Mouse (Mus musculus) layer of hippocampus, adult 9-10 months (tissue): ENCODE measurements around the gene Adcy6.

ENCODE experiments used
- DNase-seq: peaks from one replicate; pipeline ENCODE4 v3.0.0; 2022; ENCODE audit warnings: low spot score

Gene Adcy6

DNA sequence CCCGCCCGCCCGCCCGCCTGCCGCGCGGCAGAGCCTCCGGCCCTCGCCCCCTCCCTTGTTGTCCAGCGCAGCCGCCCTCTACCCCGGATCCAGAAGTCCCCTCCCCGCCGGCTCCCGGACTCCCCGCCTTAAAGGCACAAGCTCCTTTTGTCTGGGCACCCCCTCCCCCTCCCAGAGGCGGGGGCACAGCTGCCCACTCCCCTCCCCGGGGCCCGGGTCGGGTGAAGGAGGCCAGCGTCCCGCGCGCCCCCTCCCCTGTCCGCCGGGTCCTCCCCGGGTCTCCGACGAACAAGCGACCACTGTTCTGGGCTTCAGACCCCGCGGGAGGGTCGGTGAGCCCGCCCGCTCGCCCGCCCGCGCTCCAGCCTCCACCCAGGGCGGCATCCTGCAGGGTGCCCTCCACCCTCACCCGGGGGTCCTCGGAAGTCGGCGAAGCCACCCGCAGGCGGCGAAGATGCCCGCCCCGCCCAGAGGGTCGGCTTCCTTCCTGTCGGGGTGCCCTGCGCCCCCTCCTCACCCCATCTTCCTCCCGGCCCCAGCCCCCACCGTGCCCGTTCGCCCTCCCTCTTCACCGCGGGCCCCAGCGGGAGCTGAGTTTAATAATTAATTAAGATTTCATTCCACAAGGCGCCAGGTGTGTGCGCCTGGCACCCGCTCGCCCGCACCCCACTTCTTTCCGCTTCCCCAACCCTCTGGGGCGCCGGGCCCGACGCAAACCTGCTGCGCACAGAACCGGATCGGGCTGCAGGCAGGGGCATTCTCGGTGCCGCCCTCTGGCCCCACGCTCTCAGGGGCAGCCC, at the start of gene Adcy6:
Adcy6 (minus strand) TSS at position 746 of the 800 bp plus-strand sequence.
- DNase-seq = no peak

DNA sequence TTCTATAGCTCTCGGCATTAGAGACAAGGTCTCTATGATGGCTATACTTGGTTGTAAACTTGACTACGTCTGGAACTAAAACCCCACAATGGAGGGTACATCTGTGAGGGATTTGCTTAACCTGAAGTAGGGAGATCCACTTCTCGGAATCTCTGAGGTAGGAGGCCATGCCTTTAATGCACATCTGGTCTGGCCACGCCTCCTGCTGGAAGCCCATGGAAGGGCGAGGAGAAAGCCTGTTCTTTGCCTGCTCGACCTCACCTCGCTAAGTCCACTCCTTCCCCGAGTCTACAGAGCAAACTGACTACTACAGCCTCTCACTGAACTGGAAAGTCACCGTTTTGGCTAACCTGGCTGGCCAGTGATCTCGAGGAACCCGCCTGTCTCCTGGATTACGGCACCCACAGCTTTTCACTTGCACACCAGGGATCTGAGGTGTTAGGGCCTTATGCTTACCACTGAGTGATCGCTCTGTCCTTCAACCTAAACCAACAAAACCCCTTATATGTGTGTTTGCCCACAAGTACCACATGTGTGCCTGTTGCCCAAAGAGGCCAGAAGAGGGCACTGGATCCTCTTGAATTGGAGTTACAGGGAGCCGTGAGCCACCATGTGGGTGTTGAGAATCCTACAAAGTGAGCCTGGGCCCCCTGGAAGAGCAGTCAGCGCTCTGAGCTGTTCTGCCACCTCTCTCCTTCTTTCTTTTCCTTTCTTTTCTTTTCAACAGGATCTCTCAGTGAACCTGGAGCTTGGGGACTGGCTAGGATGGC, 47.3 kb upstream of the Adcy6 start:
- DNase-seq = no peak

DNA sequence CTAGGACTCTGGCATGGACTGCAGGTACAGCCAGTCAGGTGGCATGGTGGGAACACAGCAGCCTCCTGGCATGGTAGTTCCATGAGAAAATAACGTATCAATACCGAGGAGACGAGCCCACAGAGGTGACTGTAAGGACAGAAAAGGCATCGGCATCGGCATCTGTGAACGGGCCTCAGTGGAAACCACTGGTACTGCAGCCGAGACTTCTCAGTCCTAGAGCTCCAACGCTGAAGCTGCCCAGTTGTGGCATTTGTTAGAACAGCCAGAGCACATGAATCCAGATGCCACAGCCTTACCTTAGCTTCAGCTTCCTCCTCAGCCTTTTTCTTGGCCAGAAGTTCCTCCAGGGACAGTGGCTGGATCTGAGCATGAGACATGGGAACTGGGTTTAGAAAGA, 42.3 kb upstream of the Adcy6 start:
- no peak for DNase-seq

DNA sequence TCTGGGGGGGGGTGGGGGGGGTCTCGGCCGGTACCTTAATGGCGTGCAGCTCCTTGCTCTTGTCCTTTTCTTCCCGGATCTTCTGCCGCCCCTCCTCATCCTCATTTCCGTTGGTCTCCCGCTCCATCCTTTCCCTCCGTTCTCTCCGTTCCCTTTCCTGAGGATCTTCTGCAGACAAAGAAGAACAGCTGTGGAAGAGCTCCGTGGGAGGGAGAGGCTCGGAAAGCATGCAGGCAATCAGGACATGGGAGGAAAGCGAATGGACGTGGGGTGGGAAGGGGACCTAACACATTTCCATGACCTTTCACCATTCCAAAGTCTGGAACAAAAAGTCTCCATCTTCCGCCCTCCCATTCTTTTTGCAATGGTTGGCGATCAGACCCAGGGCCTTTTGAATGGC, 41.6 kb upstream of the Adcy6 start:
- DNase-seq = no peak

DNA sequence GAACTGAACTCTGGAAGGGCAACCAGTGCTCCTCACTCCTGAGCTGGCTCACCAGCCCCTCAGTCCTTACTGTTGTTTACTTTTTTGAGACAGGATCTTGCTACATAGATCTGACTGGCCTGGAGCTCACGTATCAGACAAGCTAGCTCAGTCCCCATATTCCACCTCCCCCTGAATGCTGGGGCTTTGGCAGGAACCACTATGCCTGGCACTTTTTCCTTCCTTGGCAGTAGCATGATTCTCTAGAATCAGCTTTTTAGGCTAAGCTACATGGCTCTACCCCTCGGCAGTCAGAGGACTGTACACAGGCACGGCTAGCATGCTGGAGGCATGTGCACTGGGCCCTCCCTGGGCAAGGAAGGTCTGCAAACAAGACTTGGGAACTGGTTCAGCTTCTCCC, 38.2 kb upstream of the Adcy6 start:
- DNase-seq = no peak

DNA sequence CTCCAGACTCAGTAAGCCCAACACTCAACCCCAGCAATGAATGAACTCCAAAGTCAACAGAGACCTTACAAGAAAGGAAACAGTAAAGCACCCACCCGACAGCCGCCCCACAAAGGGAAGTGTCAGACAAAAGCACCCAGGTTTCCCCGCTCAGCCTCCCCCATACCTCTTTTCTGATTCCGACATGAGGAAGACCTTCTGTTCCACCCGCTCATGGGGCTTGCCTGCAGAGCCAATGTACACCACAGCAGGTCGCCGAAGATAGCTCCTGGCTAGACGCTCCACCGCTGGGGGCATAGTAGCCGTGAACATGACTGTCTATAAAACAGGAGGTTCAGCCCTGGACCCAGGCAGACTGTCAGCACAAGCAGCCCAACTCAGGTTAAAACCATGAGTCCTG, 37.4 kb upstream of the Adcy6 start:
- no peak for DNase-seq

DNA sequence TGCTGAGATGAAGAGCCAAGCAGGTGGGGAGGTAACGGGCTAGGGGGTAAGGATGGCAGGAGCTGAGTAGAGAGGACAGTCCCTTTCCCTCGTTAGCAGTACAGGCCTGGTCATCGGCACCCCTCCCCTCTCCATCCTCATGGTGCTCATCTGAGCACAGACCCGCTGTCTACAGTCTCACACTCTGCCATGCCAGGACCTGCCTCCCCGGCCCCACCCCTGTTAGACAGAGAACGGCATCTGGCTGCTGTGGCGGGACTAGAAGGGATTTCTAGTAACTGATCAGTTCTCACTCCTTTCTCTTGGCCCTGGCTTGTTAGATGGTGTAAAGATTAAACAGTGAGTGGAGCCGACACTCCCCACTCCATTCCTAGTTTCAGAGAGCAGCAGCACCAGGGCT, 36.9 kb upstream of the Adcy6 start:
- DNase-seq = no peak

DNA sequence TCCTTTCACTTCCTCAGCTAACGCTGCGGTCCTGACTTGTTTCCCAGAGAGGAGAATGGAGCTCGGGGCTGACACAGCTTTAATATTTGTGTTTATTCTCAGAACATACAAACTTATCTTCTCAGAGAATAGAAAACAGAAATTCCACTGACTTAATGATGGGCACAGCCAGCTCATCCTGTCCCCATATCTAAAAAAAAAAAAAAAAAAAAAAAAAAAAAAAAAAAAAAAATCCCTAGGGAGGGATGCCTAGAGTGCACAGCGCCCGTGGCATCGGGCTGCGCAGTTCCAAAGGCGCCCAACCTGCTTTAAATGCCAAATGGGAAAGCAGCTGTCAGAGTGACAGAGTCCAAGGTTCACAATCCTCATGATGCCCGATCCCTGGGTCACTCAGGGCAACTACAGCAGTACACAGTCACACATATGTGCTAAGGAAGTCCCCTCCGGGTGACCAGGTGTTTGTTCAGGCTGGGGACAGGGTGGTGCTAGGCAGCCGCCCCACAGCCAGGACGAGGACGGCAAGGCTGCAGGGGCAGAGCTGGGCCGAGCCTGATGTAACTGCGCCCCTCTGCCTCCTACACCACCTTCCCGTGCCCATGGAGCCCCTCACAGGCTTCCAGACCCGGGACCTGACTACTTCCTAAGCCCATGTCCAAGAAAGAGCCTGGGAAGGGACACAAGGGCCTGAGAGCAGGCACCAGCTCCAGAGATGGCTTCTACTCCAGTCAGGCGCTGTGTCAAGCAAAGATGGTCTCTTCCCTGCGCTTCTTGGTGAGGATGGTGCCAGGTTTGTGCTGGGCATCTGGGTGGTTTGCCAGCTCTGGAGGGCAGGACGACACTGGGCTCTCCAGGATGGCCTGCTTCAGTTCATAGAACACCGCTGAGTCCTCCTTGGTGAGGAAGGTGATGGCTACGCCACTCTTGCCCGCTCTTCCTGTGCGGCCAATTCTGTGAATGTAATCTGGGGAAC, 35.5 kb upstream of the Adcy6 start:
- DNase-seq = no peak

DNA sequence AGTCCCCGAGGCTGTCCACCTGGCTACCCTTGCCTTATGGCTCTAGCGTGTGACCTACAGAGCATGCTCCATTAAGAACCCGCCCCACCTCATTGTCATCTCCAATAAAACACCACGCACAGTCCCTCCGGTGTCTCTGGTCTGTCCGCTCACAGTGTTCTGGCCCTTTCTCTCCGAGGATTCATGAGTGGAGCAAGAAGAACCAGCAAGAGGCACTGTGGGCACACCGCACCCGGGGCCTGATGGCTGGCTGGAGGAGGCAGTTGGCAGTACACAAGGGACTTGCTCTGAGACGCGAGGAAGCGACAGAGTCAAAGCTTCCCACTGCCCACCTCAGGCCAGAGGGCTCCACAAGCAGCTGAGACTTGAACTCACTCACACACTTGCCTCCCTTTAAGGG, 34.5 kb upstream of the Adcy6 start:
- DNase-seq = no peak

DNA sequence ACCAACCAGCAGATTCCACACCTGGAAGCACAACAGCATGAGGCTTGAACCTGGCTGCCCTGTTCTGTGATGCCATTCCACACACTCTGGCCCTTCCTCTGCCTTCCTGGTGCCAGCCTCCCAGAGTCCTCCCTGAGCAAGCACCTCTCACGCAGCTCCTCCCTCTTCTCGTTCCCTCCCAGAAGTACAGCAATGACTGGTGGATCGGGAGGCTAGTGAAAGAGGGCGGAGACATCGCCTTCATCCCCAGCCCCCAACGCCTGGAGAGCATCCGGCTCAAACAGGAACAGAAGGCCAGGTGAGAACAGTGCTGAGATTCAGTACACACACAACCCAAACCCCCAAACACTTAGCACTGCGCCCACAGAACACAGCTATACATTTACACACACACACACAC, 30.3 kb upstream of the Adcy6 start:
- no peak for DNase-seq

DNA sequence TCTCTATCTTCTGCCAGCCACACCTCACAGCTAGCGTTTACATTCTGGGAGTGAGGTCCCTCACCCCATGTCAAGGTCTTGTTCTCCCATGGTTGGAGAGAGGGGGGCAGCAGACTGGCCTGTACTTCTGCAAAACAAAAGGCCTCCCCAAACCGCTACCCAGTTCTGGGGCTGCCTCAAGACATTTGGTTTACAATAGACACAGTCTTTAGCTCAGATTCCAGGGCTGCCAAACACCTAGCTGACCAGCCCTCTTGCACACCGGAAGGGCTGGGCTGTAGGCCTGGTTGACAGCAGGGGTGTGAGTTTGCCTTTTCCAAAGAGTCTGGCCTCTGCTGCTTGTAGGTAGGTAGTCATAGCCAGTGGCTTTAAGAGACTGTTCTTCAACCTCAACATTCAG, 27.3 kb upstream of the Adcy6 start:
- DNase-seq = no peak

DNA sequence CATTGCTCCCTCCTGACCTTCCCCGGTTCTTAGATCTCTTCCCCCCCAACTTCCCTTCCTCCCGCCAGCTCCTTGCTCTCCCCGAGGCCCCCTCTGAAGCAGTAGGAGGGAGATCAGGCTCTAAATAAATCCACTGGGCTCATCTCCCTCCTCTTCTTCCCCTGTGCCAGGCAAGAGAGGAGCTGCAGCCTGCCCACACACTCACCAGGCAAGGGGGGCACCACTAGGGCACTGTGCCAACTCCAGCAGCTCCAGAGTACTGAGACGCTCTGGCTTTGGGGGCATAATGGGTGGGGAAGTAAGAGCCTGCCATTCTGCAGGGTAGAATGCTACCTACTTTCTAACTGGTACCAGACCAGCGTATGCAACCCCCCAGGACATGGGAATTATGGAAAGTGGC, 26.6 kb upstream of the Adcy6 start:
- DNase-seq = no peak

DNA sequence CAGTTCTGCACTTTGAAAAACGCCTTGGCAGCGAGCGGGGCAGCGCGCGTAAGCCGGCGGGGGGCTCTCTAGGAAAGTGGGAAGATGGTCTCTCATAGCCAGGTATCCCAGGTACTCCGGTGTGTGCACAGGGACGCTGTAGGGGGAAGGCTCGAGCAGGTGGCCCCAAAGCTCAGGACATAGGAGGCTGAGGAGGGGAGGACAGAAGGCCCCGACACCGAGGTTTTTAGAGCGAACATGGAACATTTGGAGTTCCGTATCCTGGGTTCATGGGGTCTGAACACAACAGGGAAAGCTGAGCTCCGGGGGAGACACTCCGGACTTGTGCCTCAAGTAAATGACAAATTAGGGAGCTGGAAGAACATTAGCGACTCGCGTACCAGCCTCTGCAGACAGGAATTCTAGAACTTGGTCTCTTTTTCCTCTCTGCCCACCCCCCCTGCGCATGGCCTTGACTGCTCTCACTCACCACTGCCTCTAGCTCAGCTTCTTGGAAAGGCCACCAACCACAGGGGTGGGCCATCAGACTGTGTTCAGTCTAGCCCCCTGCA, 25.5 kb upstream of the Adcy6 start:
- DNase-seq = no peak

DNA sequence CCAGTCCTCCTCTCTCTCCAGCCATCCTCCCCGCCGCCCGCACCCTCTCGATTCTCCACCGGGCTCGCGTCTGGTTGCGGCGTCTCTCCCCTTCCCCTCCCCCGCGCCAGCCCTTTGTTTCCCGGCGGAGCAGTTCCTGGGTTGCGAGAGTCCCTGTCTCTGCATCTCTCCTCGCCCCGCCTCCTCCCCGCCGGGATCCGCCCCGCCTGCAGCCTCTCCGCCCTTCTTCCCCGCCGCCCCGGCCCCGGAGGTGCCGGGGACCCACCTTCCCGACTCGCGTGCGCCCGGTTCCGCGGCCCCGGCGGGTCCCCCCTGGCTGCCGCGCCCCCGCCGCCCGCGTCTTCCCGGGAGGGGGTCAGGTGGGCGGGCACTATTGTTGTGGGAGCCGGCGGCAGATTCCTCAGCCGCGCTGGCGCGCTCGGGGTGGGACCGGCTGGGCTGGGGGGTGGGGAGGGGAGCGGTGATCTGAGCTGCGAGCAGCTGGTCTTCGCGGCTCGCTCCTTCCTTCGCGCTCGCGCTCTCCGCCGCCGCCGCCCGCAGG, 24.7 kb upstream of the Adcy6 start:
- DNase-seq = no peak

DNA sequence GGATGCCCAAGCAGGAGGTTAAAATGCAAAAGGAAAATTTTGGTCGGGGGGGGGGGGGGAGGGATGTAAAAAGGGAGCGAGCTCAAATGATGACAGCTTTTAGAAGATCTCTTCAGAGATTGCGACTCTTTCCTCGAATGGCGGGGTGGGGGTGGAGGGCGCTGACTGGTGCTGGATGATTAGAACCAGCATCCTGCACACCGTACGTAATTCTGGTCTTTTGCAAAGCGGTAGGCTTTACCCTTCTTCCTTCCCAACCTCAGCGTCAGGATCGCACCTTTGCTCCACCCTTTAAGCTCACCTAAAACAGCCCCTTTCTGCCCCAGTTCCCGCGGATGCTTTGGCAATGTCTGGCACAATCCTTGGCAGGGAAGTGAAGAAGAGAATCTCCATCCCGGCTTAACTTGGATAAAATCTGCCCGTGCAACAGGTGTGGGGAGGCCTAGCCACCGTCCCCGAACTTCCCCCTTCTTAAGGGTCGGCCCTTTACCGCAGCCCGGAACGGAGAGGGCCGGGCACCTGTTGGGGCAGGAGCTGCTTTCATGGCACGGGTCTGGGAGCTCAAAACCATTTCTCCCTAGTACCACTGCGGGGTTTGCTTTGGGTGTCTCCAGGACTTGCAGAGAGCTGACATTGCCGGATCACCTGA, 24.1 kb upstream of the Adcy6 start:
- DNase-seq = no peak

DNA sequence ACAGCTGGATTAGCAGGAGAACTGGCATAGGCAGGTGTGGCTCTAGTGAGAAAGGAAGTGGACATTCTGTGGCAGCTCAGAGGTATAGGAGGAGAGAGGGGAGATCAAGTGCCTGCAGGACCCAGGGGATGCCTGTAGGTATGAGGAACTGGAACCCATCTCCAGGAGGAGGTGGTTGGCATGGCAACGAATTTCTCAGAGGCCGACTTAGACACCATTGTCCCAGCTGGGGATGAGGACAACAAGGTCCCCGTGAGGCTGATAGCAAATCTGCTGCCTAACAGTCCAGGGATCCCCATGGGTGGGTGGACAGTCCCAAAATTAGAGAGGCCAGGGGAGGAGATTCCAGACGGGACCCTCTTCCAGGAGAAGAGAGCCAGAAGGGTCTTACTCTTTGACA, 23.0 kb upstream of the Adcy6 start:
- DNase-seq = no peak

DNA sequence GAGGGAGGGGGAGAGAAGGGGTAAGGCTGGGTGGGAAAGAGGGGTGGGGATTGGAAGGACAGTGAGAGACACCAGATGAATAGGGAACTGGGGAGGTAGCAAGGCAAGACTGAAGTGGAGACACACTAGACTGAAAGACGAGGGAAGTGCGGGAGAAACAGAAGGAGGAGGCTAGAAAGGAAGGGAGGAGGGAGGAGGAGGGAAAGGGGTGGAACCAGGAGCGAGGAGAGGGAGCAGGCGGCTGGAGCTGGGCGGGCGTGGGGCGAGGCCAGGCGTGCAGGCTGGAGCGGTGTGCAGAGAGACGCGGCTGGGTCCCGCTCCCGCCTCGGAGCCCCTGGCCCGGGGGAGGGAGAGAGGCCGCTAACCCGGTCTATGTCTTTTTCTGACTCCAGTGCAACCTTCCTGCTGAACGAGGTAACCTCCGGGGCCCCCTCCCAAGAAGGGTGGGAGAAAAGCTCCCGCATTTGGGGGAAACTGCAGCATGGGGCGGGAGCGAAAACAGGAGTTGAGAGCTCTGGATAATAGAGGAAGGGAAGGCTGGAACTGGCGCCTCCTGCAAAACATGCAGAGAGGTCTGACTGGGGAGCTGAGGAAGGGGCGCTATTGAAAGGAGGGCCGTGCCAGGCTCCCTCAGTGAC, 22.4 kb upstream of the Adcy6 start:
- DNase-seq = no peak

DNA sequence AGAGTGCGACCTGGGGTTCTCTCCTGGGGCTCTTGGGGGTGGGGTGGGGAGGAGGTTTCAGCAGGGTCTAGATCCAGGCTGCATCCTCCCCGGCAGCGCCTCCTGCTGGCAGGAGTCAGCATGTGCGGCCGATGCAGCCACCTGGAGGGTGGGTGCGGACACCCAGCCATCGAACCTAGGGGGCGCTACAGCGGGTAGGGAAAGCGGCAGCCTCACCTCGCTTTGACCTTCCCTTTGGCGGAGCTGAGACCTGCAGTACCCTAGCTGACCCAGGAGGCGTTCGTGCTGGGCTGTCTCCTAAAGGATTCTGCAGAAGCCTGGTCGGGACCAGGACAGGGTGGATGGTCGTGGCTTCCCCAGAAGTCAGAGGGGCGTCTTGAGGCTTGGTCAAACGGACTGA, 21.6 kb upstream of the Adcy6 start:
- DNase-seq = no peak

DNA sequence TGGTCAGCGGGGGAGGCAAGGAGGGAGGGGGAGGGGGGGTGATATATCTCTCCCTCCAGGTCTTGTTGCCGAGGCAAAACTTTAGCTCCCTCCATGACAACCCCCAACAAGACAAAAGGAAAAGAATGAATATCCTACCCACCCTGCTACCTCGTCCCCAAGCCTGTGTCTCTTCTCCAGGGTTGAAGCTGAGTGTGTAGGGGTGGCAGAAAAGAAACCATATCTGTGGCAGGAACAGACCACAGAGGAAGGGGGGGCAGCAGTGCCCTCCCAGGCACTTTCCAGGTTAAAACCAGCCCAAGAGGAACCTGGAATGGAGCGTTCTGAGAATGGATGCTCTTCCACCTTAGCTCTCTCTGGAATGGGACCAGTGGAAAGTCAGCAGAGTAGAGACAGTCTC, 20.7 kb upstream of the Adcy6 start, which contains the start of gene Cacnb3:
Cacnb3 (plus strand) TSS at position 301 of the 400 bp plus-strand sequence.
- no peak for DNase-seq

DNA sequence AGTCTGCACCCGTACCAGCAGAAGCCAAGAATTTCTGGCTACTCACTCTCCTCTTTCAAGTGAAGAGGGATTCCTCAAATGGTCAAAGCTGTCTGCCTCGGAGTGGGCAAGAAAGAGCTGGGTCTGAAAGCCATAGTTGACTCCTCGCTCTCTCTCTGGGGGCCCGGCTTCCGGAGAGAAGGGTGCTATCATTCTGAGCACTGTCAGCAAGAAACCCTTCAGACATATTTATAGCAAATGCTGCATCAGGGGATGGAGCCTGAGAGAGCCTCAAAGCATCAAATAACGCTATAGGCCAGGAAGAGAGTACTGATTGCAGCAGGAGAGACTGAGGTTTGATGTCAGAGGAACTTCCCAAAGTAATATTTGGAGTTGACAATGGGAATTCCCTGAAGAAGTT, 19.6 kb upstream of the Adcy6 start:
- no peak for DNase-seq
